Mouse (Mus musculus) embryonic fibroblast, embryonic 13.5 days (primary cell): Measurements from ENCODE around the gene Id2.

Experiments
- CTCF ChIP-seq: IDR thresholded peaks from 2 replicates; pipeline ENCODE4 v1.5.1; 2011; ENCODE audit warnings: mild to moderate bottlenecking, control low read depth, low read length, moderate library complexity, borderline replicate concordance; ENCODE audit not compliant: insufficient read depth
- POLR2A ChIP-seq: IDR thresholded peaks from 2 replicates; pipeline ENCODE4 v1.6.1; 2011; ENCODE audit warnings: low read depth, mild to moderate bottlenecking, control low read depth, low read length, moderate library complexity

- TF ChIP-seq CTCF (no peak), POLR2A (0 out of 2 replicates have a peak, but pooled peaks have one; percentile 13)
Observed at GRCm38 (mm10) chr12:25099563-25100408, 2.8 kb upstream of the Id2 start.
